Mouse (Mus musculus) myocyte (in vitro differentiated cells): ENCODE measurements around the gene Ankmy1.

Source experiments
- CEBPB ChIP-seq: IDR thresholded peaks from 2 replicates; pipeline ENCODE4 v1.6.1; 2011; ENCODE audit warnings: mild to moderate bottlenecking, moderate library complexity; ENCODE audit not compliant: poor library complexity, insufficient read depth, severe bottlenecking
- MAX ChIP-seq: IDR thresholded peaks from one replicate; pipeline ENCODE4 v1.6.1; 2011; ENCODE audit warnings: low read depth, mild to moderate bottlenecking, control low read depth
- POLR2A ChIP-seq: IDR thresholded peaks from one replicate; pipeline ENCODE4 v1.6.1; 2011; ENCODE audit warnings: low read depth, mild to moderate bottlenecking, control low read depth, moderate library complexity; ENCODE audit not compliant: insufficient read length
- USF1 ChIP-seq: IDR thresholded peaks from one replicate; pipeline ENCODE4 v1.6.1; 2011; ENCODE audit warnings: low read depth, mild to moderate bottlenecking, control low read depth, moderate library complexity

DNA sequence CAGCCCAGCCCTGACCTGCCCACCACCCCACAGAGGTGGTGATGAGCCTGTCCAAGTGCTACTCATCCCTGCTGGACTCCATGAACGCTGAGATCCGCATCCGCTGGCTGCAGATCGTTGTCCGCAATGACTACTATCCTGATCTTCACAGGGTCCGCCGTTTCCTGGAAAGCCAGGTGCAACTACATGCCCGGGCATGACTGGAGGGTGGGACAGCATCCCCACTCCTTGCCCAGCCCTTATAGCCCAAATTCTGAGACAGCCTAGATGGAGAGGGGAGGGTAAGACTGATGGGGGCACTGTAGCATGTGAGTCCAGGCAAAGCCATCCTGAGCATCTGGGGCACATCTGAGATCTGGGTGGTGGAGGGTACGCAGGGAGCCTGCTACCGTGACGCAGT lies 16.4 kb upstream of the Ankmy1 start:
- no peak for TF ChIP-seq USF1
- no peak for TF ChIP-seq CEBPB
- TF ChIP-seq MAX = no peak
- no peak for TF ChIP-seq POLR2A
